16 mouse cellular contexts compared by ENCODE assay signal in the genomic region with DNA sequence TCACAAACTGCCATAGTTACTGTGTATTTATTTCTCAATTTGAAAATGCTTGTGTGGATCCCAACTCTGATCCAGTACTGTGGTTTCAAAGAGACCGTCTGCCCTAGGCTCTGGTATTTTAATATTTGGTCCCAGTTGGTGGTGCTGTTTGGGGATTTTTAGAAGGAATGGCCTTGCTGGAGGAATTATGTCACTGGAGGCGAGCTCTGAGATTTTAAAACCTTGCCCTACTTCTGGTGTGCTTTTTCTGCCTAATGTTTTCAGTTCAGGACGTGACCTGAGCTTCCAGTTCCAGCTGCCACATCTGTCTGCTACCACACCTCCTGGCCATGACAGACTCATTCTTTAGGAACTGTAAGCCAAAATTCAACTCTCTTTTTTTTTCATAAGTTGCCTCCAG.
"Had no signal": no experiment of that assay in that cellular context is flagged by ENCODE, and none has a peak within 500 bp of the region (broad histone marks: within the 10 kb centered on the region; RNA-seq: fewer than 3 reads in every experiment).

No protein-coding gene starts in this region.

- H3K9ac ChIP-seq: lung, embryonic 15.5 days; midbrain, embryonic 13.5 days; midbrain, embryonic 15.5 days; neural tube, embryonic 12.5 days had no signal

- ATAC-seq: lung, postnatal 0 days; midbrain, embryonic 13.5 days; midbrain, embryonic 15.5 days had no signal

- H3K36me3 ChIP-seq: lung, embryonic 15.5 days; midbrain, embryonic 13.5 days; midbrain, embryonic 15.5 days; neural tube, embryonic 12.5 days had no signal

- H3K4me2 ChIP-seq: lung, embryonic 15.5 days; midbrain, embryonic 11.5 days; midbrain, embryonic 13.5 days; midbrain, embryonic 15.5 days; neural tube, embryonic 12.5 days had no signal

- H3K4me1 ChIP-seq: lung, embryonic 15.5 days; midbrain, embryonic 13.5 days; midbrain, embryonic 15.5 days; neural tube, embryonic 12.5 days had no signal

- H3K9me3 ChIP-seq: lung, embryonic 15.5 days; megakaryocyte, embryonic 14.5 days; midbrain, embryonic 13.5 days; midbrain, embryonic 15.5 days; neural tube, embryonic 12.5 days had no signal

- DNase-seq: lung, adult 2 months; lung, postnatal 14 days; lung, postnatal 36 days; right cerebral cortex, postnatal 14 days; spleen, adult 18-20 months; thymus, adult 18-20 months; thymus, postnatal 14 days; thymus, postnatal 36 days had no signal

- H3K27me3 ChIP-seq: lung, embryonic 15.5 days; megakaryocyte, embryonic 14.5 days; midbrain, embryonic 13.5 days; midbrain, embryonic 15.5 days; neural tube, embryonic 12.5 days had no signal

- H3K27ac ChIP-seq: lung, embryonic 15.5 days; macrophage; midbrain, embryonic 13.5 days; midbrain, embryonic 15.5 days; neural tube, embryonic 12.5 days had no signal

- H3K4me3 ChIP-seq: lung, embryonic 15.5 days; megakaryocyte, embryonic 14.5 days; midbrain, embryonic 13.5 days; midbrain, embryonic 15.5 days; neural tube, embryonic 12.5 days had no signal
